Mouse (Mus musculus): ENCODE data around the gene Wdr46.
A peak's percentile ranks its signal among the peaks of the same experiment; 100 is the strongest.

Wdr46 gene

DNA sequence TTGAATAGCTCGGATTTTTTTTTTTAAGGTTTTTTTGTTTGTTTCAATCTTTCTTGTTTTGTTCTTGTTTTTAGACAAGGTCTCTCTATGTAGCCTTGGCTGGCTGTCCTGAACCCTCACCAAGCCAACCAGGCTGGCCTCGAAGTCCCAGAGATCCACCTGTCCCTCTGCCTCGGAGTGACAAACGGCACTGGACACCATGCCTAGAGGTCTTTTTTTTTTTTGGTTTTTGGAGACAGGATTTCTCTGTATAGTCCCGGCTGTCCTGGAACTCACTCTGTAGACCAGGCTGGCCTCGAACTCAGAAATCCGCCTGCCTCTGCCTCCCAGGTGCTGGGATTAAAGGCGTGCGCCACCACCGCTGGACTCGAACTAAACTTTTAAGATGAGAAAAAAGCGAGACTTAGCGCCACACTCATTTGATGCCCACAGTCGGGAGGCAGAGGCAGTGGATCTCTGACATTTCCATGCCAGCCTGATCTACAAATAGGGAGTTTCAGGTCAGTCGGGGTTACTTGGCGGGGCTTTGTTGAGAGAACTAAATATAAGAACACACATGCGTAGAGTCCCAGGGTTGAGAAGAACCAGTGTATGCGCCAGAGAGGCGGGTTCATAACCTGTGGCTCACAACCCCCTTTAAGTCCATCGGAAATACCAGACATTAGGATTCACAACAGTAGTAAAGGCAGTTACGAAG, 12.1 kb upstream of the Wdr46 start:
- DNase-seq (ENCODE audit: low spot score in 2 of 2) = no peak

DNA sequence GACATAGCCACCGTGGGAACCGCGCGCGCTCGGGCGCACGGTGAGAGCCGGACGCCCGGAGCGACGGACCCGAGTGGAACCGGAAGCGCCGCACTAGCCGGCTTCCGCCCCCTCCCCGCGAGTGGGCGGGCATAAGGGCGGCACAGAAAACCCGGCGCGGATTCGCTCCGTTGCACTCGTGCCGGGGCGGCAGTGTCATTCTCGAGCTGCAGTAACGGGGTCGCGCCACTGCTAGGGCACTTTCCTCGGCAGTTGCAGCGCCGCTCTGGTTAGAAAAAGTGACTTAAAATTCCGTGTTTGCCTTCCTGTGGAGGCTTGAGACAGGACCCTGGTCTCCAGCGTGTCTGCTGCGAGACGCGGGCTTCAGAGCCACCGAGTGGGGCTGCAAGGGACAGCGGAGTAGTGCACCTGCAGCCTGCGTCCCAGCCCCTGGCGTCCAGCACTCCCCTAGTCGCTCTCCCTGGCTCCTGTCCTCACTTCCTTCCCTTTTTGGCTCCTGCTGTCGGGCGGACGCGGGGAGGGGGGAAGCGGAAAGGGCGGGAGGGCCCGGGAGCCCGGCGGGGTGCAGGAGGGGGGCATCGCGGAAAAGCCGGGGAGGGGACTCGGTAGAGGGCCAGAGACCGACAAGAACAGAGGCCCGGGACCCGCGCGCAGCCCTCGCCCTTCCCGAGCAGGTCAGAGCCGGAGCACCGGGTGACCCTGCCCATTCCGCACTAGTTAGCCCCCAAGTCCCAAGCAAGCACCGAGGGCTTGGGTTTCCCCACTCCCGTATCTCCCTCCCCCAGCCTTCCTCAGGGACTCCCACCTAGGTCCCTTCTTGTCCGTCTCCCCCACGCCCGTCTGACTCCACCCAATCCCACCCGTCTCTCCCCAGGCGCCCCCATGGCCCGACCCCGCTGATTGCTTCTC, 10.8 kb upstream of the Wdr46 start, which contains the start of gene Rgl2:
Rgl2 (plus strand) TSS at position 173 of the 909 bp plus-strand sequence.
- peak; percentile 95 to 96 for DNase-seq (ENCODE audit: low spot score in 2 of 2)

GRCm38 (mm10) chr17:33930280-33931158, 9.9 kb upstream of the Wdr46 start:
- DNase-seq (ENCODE audit: low spot score in 2 of 2) = peak; percentile 78 to 79

GRCm38 (mm10) chr17:33931159-33931866, 9.1 kb upstream of the Wdr46 start:
- peak in 1 of 2 experiments; percentile 58 for DNase-seq (ENCODE audit: low spot score in 2 of 2)

DNA sequence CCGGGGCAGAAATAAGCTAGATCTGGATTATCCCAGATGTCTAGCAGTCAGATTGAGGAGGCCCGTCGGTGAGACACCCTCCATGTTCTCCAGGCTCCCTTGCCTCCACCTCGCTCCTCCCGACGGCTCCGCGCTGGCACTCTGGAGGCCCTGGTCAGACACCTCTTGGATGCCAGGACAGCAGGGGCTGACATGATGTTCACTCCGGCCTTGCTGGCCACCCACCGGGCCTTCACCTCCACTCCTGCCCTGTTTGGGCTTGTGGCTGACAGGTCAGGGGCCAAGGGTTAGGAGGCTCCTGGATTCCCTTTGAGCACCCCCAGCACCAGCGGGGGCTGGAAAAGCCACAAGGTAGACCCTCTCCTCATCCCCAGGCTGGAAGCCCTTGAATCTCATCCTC, 8.5 kb upstream of the Wdr46 start:
- DNase-seq (ENCODE audit: low spot score in 2 of 2) = peak in 1 of 2 experiments; percentile 38

GRCm38 (mm10) chr17:33932448-33932847, 8.0 kb upstream of the Wdr46 start:
- DNase-seq (ENCODE audit: low spot score in 2 of 2) = peak in 1 of 2 experiments; percentile 45

- DNase-seq (ENCODE audit: low spot score in 2 of 2) = peak in 1 of 2 experiments; percentile 41
Observed at GRCm38 (mm10) chr17:33932970-33933369, 7.5 kb upstream of the Wdr46 start.

DNA sequence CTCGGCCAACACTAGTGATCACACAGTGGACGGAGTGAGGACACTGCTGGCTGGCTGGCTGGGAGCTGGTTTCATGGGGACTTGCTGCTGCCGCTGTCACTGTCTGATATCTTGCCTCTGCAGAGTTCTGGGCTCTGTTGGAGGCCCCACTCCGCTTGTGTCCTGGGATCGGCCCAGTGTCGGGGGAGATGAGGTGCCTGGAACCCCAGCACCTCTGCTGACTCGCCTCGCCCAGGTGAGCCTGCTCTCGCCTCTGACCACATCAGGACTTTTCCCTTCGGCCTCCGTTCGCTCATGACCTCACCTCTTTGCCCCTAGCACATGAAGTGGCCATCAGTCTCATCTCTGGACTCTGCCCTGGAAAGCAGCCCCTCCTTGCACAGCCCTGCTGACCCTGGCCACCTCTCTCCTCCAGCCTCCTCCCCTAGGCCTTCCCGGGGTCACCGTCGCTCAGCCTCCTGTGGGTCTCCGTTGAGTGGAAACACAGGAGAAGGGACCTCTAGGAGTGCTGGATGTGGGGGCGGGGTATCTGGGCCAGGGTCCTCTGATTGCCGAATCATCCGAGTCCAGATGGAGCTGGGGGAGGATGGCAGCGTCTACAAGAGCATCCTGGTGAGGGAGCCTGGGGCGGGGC, 4.9 kb upstream of the Wdr46 start:
- DNase-seq (ENCODE audit: low spot score in 2 of 2) = no peak

- DNase-seq (ENCODE audit: low spot score in 2 of 2) = no peak
Observed at GRCm38 (mm10) chr17:33936993-33937392, 3.5 kb upstream of the Wdr46 start.

DNA sequence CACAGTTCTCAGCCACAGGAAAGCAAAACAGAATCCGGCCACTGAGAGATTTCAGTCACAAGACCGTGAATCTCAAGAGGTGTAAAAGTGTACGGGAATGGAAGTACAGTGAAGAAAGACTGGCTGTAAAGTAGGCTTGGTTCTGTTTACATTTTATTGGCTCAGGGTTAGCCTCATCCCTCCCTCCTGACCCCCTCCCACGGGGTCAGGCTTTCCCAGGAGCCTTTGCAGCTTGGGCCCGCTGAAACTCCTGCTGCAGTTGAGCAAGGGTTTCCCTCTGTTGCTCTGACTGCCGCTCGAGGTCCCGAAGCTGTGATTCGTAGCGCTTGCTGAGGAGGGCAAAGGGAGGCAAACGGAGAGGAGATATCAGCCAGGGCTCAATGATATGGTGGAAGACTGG, 1.7 kb upstream of the Wdr46 start:
- no peak for DNase-seq (ENCODE audit: low spot score in 2 of 2)

DNA sequence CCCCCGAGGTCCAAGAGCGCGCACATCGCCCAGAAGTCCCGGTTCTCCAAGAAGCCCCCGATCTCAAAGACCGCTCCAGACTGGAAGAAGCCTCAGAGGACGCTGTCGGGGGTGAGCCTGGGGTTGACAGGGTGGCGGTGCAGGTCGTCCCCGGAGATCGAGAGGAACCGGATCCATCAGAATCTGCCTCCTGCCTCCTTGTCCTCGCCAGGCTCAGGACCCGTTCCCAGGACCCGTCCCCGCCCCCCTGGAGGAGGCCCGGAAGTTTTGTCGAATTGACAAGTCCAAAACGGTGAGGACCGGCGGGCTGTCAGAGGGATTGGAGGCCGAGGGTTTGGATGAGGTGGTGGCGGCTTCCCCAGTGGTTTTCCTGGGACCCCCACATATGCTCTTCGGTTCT, 521 bp downstream of the Wdr46 start:
- DNase-seq (ENCODE audit: low spot score in 2 of 2) = no peak

DNA sequence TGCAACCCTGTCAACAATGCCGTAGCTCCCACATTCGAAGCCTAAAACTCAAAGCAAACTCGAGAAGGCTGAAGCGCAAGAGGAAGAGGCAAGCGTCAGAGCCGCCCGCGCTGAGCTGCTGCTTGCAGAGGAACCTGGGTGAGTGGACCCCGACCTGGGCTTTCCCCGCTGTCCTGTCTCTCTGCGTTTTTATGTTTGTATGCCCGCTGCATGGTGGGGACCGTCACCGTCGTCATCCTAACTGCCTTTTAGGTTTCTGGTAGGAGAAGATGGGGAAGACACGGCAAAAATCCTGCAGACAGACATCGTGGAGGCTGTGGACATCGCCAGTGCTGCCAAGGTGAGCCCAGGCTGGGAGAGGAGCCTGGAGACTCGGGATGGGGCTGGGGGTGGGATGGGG, 921 bp downstream of the Wdr46 start:
- no peak for DNase-seq (ENCODE audit: low spot score in 2 of 2)

- DNase-seq (ENCODE audit: low spot score in 2 of 2) = no peak
Observed at GRCm38 (mm10) chr17:33943454-33943853, 3.0 kb downstream of the Wdr46 start.

DNA sequence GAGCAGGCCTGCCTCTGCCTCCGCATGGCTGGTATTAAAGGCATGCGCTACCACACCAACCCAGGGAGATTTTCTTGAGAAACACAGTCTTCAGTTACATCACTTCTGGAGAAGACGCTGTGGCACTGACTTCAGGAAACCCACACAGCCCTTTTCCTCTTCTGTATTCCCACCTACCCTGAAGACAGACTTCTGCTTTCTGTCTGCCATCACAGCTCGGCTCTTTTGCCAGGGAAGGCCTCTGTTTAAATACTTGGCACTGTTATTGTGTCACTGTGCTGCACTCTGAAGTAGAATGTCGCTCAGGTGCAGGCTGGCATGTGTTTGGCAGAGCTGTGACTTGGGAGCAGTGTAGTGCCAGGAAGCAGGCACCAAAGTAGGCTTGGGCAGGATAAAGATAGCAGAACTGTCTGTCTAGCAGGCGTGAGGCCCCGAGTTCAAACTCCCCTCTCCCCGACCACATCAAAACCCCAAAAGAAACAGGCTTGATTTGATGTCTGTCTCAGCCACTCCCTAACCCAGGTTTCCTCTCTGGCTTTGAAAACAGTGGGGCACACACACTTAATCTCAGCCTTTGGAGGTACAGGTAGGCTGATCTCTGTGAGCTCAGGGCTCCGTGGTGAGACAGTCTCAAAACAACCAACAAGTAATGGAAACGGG, 7.1 kb downstream of the Wdr46 start:
- no peak for DNase-seq (ENCODE audit: low spot score in 2 of 2)

GRCm38 (mm10) chr17:33948090-33948904, 7.8 kb downstream of the Wdr46 start:
- DNase-seq (ENCODE audit: low spot score in 2 of 2) = no peak

DNA sequence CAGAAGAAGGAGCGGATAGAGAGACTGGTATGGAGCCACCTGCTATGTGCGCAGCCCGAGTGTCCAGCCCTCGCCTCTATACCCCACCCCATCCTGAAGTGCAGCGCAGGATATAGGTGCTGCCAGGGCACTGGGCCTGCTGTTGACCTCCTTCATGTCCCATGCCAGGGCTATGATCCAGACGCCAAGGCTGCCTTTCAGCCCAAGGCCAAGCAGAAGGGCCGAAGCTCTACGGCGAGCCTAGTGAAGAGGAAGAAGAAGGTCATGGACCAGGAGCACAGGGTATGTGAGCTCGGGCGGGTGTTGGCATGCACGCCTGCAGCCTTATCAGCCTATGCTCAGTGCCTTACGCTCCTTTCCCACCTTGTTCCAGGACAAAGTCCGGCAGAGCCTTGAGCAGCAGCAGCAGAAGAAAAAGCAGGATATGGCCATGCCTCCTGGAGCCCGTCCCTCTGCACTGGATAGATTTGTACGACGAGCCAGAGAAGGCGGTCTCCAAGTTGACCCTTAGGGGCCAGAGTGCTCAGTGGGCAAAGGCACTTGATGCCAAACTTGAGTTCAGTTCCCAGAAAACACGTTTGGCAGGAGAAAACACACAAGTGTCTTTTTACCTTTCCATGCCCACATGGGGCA, 8.6 kb downstream of the Wdr46 start:
- DNase-seq (ENCODE audit: low spot score in 2 of 2) = no peak

DNA sequence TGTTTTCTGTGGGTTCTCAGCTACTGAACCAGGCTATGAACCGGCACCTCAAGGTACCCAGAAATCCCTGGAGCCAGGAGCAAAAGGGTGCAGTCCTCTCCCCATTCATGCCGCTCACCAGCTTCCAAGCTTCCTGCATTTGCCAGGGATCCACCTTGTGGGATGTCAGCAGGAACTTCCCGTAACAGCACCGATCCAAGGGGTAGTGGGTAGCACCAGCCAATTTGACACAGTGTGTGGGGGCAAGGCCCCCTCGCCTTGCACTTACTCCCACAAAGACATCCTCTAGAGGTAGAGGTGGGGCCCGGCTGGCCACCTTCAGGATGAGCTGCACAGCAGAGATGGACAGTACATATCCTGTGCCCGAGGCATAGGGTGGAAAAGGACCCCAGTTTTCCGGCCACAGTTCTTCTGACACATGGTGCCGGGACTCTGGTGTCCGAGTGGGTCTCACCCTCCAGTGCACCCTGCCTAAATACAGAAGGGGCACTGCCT, 9.7 kb downstream of the Wdr46 start:
- no peak for DNase-seq (ENCODE audit: low spot score in 2 of 2)

Measured in right cerebral cortex, postnatal 10 days (tissue).